Mouse (Mus musculus): ENCODE results near the gene Tmem192. TPM values are rescaled to one million over a fixed set of nuclear protein-coding genes. Genes with fewer than 3 reads are reported as not detected.
A peak's percentile ranks its signal among the peaks of the same experiment; 100 is the strongest.

Tmem192 gene
- polyA plus RNA-seq (2021) = 57.9 TPM

- CTCF ChIA-PET = no interaction called here
Observed at GRCm38 (mm10) chr8:64946820-64947697, at the start of gene Tmem192. Tmem192 (plus strand) TSS chr8:64947185.

GRCm38 (mm10) chr8:64898710-64899109 lies 48.3 kb upstream of the Tmem192 start:
- ATAC-seq = no peak
- in situ Hi-C loops (cut with MboI; ENCODE audit: low pct_unique_long_range_greater_than_20kb) = no loop called here

More at GRCm38 (mm10) chr8:64946820-64947697, at the start of gene Tmem192:
- in situ Hi-C loops (cut with MboI; ENCODE audit: low pct_unique_long_range_greater_than_20kb) = loop anchor here (10.0 to 25.0 kb wide), 2 partner anchors 212 to 735 kb away; partner anchors contain the start of genes Msmo1 and Tll1
- peak; percentile 95 for ATAC-seq
- TF ChIP-seq CTCF (IDR thresholded peaks at IDR 0.05) = no peak
- H3K27me3 ChIP-seq = no peaks in the 10 kb centered on the region
- peak; percentile 39 for DNase-seq (ENCODE audit: low read depth, low spot score)
- POLR2A ChIA-PET = interaction anchor here (0.7 kb wide), 1 partner anchor 17 kb away, joined by 6 read pairs; no protein-coding TSS in a partner anchor

GRCm38 (mm10) chr8:64900645-64901044 lies 46.3 kb upstream of the Tmem192 start:
- ChIA-PET CTCF (interaction anchor here (1.0 kb wide), 1 partner anchor 15 kb away, joined by 4 read pairs; no protein-coding TSS in a partner anchor), POLR2A (no interaction called here)
- in situ Hi-C loops (cut with MboI; ENCODE audit: low pct_unique_long_range_greater_than_20kb) = no loop called here
- TF ChIP-seq CTCF (IDR thresholded peaks at IDR 0.05) = no peak
- no peak for DNase-seq (ENCODE audit: low read depth, low spot score)
- no peaks in the 10 kb centered on the region for H3K27me3 ChIP-seq
- ATAC-seq = no peak

More at GRCm38 (mm10) chr8:64898710-64899109, 48.3 kb upstream of the Tmem192 start:
- ChIA-PET CTCF (no interaction called here), POLR2A (no interaction called here)
- no peaks in the 10 kb centered on the region for H3K27me3 ChIP-seq
- no peak for TF ChIP-seq CTCF (IDR thresholded peaks at IDR 0.05)
- no peak for DNase-seq (ENCODE audit: low read depth, low spot score)

- no peak for ATAC-seq
- TF ChIP-seq CTCF (IDR thresholded peaks at IDR 0.05) = no peak
- ChIA-PET POLR2A (no interaction called here), CTCF (interaction anchor here (1.0 kb wide), 1 partner anchor 16 kb away, joined by 4 read pairs; no protein-coding TSS in a partner anchor)
- in situ Hi-C loops (cut with MboI; ENCODE audit: low pct_unique_long_range_greater_than_20kb) = no loop called here
- DNase-seq (ENCODE audit: low read depth, low spot score) = no peak
- no peaks in the 10 kb centered on the region for H3K27me3 ChIP-seq
Observed at GRCm38 (mm10) chr8:64901527-64902156, 45.3 kb upstream of the Tmem192 start.

- H3K27me3 ChIP-seq = no peaks in the 10 kb centered on the region
- in situ Hi-C loops (cut with MboI; ENCODE audit: low pct_unique_long_range_greater_than_20kb) = no loop called here
- DNase-seq (ENCODE audit: low read depth, low spot score) (no peak), ATAC-seq (no peak)
- ChIA-PET POLR2A (no interaction called here), CTCF (no interaction called here)
- no peak for TF ChIP-seq CTCF (IDR thresholded peaks at IDR 0.05)
Observed at GRCm38 (mm10) chr8:64902191-64902590, 44.8 kb upstream of the Tmem192 start.

- no peak for DNase-seq (ENCODE audit: low read depth, low spot score)
- TF ChIP-seq CTCF (IDR thresholded peaks at IDR 0.05) = no peak
- CTCF ChIA-PET = no interaction called here
- no peak for ATAC-seq
- POLR2A ChIA-PET = no interaction called here
- no peaks in the 10 kb centered on the region for H3K27me3 ChIP-seq
- in situ Hi-C loops (cut with MboI; ENCODE audit: low pct_unique_long_range_greater_than_20kb) = no loop called here
Observed at GRCm38 (mm10) chr8:64903778-64904177, 43.2 kb upstream of the Tmem192 start.

- H3K27me3 ChIP-seq = no peaks in the 10 kb centered on the region
- no peak for DNase-seq (ENCODE audit: low read depth, low spot score)
- ChIA-PET CTCF (no interaction called here), POLR2A (no interaction called here)
- in situ Hi-C loops (cut with MboI; ENCODE audit: low pct_unique_long_range_greater_than_20kb) = no loop called here
- TF ChIP-seq CTCF (IDR thresholded peaks at IDR 0.05) = no peak
- no peak for ATAC-seq
Observed at GRCm38 (mm10) chr8:64910026-64910425, 37.0 kb upstream of the Tmem192 start.

- DNase-seq (ENCODE audit: low read depth, low spot score) = no peak
- in situ Hi-C loops (cut with MboI; ENCODE audit: low pct_unique_long_range_greater_than_20kb) = no loop called here
- CTCF ChIA-PET = no interaction called here
- no peak for TF ChIP-seq CTCF (IDR thresholded peaks at IDR 0.05)
- ATAC-seq = peak; percentile 31
- H3K27me3 ChIP-seq = no peaks in the 10 kb centered on the region
- POLR2A ChIA-PET = no interaction called here
Observed at GRCm38 (mm10) chr8:64916793-64917192, 30.2 kb upstream of the Tmem192 start.

- peaks cover 8% of the 10 kb centered on the region for H3K27me3 ChIP-seq
- CTCF ChIA-PET = interaction anchor here (0.7 kb wide), 1 partner anchor 18 kb away, joined by 4 read pairs; no protein-coding TSS in a partner anchor
- ATAC-seq = no peak
- POLR2A ChIA-PET = no interaction called here
- no peak for DNase-seq (ENCODE audit: low read depth, low spot score)
- in situ Hi-C loops (cut with MboI; ENCODE audit: low pct_unique_long_range_greater_than_20kb) = no loop called here
- TF ChIP-seq CTCF (IDR thresholded peaks at IDR 0.05) = no peak
Observed at GRCm38 (mm10) chr8:64923329-64923728, 23.7 kb upstream of the Tmem192 start.

- POLR2A ChIA-PET = no interaction called here
- ATAC-seq (no peak), DNase-seq (ENCODE audit: low read depth, low spot score) (no peak)
- no peak for TF ChIP-seq CTCF (IDR thresholded peaks at IDR 0.05)
- in situ Hi-C loops (cut with MboI; ENCODE audit: low pct_unique_long_range_greater_than_20kb) = loop anchor here (25.0 kb wide), 1 partner anchor 713 kb away; the partner anchor contains the start of gene Tll1
- CTCF ChIA-PET = interaction anchor here (1.2 kb wide), 1 partner anchor 15 kb away, joined by 3 read pairs; no protein-coding TSS in a partner anchor
- H3K27me3 ChIP-seq = peaks cover 8% of the 10 kb centered on the region
Observed at GRCm38 (mm10) chr8:64925762-64926161, 21.2 kb upstream of the Tmem192 start.

Measured in Patski (cell line).